Mouse (Mus musculus) spleen, adult 2 months (tissue): ENCODE measurements at regions not wholly inside any gene's neighbourhood (a gene's known extent, or its start where the extent isn't known, plus 50 kb on each side); places are given as distances from the start of the nearest gene placed in this dataset.

Experiments used
- CTCF ChIP-seq: fragments of 200-500 bp; IDR thresholded peaks from 2 replicates; pipeline ENCODE4 v1.5.1; 2011; ENCODE audit warnings: mild to moderate bottlenecking, inconsistent platforms; ENCODE audit not compliant: insufficient read depth, insufficient read length, insufficient replicate concordance; ENCODE audit errors: extremely low read depth
- POLR2A ChIP-seq: fragments of 200-500 bp; IDR thresholded peaks from 2 replicates; pipeline ENCODE4 v1.6.1; 2011; ENCODE audit warnings: low read depth, low read length, inconsistent platforms

DNA sequence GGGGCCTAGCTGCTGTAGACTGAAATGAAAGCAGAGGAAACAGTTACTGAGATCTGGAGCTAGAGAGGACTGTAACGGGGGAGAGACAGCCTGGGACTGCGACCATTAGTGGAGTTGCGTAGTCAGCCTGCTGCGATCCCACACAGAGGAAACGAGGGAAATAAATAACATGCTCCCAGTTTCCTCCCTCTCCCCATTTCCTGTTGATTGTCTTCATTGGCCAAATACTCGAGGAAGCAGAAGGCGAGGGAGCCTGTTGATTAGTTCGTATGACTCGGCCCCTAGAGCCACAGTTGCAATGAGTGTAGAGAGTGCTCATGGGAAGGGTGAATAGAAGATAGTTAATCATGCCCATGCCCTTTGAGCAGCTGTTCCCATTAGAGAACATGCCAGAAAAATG lies 155.0 kb upstream of the Eif4g2 start:
- TF ChIP-seq CTCF (no peak), POLR2A (no peak)
